Mouse (Mus musculus) CH12.LX (cell line): ENCODE data around the gene Dnaaf5. TPM values are rescaled to one million over a fixed set of nuclear protein-coding genes. Genes with fewer than 3 reads are reported as not detected.

ENCODE experiments used
- DNase-seq: peaks from one replicate; pipeline ENCODE4 v3.0.0-alpha.2; 2013; ENCODE audit errors: extremely low read depth
- H3K27ac ChIP-seq: 2 replicates; pipeline ENCODE4 v1.5.1; 2012; ENCODE audit warnings: low read depth, mild to moderate bottlenecking, control low read depth, moderate library complexity; ENCODE audit not compliant: insufficient read depth
- H3K27me3 ChIP-seq: replicated peaks from 2 replicates; pipeline ENCODE3; 2012; ENCODE audit warnings: inconsistent platforms
- H3K36me3 ChIP-seq, 2 experiments: replicated peaks in 1 of 2; 2 replicates each; pipeline versions ENCODE3 to v1.6.1; 2012; ENCODE audit warnings: inconsistent platforms in 1 of 2, low read length in 1 of 2, mild to moderate bottlenecking in 1 of 2, mixed read lengths in 1 of 2, moderate library complexity in 1 of 2; ENCODE audit not compliant: control insufficient read depth in 1 of 2, insufficient read depth in 1 of 2
- H3K4me1 ChIP-seq, 2 experiments: 2 replicates each; pipeline ENCODE4 v1.6.1; 2012; ENCODE audit warnings: inconsistent platforms in 1 of 2, moderate library complexity in 1 of 2; ENCODE audit not compliant: insufficient read depth in 2 of 2, control insufficient read depth in 1 of 2
- H3K4me2 ChIP-seq: 2 replicates; pipeline ENCODE4 v1.6.1; 2012; ENCODE audit warnings: low read depth, mild to moderate bottlenecking, control low read depth; ENCODE audit not compliant: poor library complexity, insufficient read depth, severe bottlenecking
- H3K4me3 ChIP-seq, 3 experiments: fragments of 150-350 bp in 1 of 3; sonication (generic) in 1 of 3; replicated peaks in 1 of 3; 2 replicates each; pipeline versions ENCODE3 to v1.5.1; 2011 to 2012; ENCODE audit warnings: low read depth in 2 of 3, low read length in 2 of 3, mild to moderate bottlenecking in 2 of 3, moderate library complexity in 2 of 3, control low read depth in 1 of 3, improper control_type of control experiment in 1 of 3, inconsistent platforms in 1 of 3, mixed read lengths in 1 of 3; ENCODE audit not compliant: poor library complexity in 1 of 3
- H3K79me2 ChIP-seq: replicated peaks from 2 replicates; pipeline ENCODE4 v1.6.1; 2012; ENCODE audit warnings: mild to moderate bottlenecking, moderate library complexity; ENCODE audit not compliant: control insufficient read depth, poor library complexity, insufficient read depth, severe bottlenecking; ENCODE audit errors: extremely low read depth
- H3K9ac ChIP-seq: 2 replicates; pipeline ENCODE4 v1.6.1; 2012; ENCODE audit warnings: low read depth, mild to moderate bottlenecking, control low read depth, moderate library complexity; ENCODE audit not compliant: insufficient read depth
- H3K9me3 ChIP-seq: replicated peaks from 2 replicates; pipeline ENCODE3; 2012; ENCODE audit warnings: low read length, inconsistent platforms, mixed read lengths
- CHD2 ChIP-seq: IDR thresholded peaks from 2 replicates; pipeline ENCODE4 v1.6.1; 2011; ENCODE audit warnings: low read length, improper control_type of control experiment
- ELF1 ChIP-seq: IDR thresholded peaks from 2 replicates; pipeline ENCODE4 v1.6.1; 2014; ENCODE audit warnings: low read depth, mild to moderate bottlenecking, inconsistent platforms, low read length, improper control_type of control experiment
- HCFC1 ChIP-seq: IDR thresholded peaks from 2 replicates; pipeline ENCODE4 v1.6.1; 2012; ENCODE audit warnings: low read depth, mild to moderate bottlenecking, inconsistent platforms, low read length, improper control_type of control experiment
- JUND ChIP-seq: conservative IDR thresholded peaks from 2 replicates; pipeline ENCODE4 v1.6.1; 2011; ENCODE audit warnings: low read depth, low read length, improper control_type of control experiment
- MAFK ChIP-seq: IDR thresholded peaks from 2 replicates; pipeline ENCODE4 v1.6.1; 2011; ENCODE audit warnings: low read length, improper control_type of control experiment; ENCODE audit not compliant: insufficient replicate concordance
- MEF2A ChIP-seq: IDR thresholded peaks from 2 replicates; pipeline ENCODE4 v1.6.1; 2014; ENCODE audit warnings: low read depth, mild to moderate bottlenecking, inconsistent platforms, low read length, improper control_type of control experiment, borderline replicate concordance
- MYC ChIP-seq: IDR thresholded peaks from 2 replicates; pipeline ENCODE4 v1.6.1; 2011; ENCODE audit warnings: low read depth, mild to moderate bottlenecking, improper control_type of control experiment, low read length
- NELFE ChIP-seq: IDR thresholded peaks from 2 replicates; pipeline ENCODE4 v1.6.1; 2011; ENCODE audit warnings: low read depth, low read length, improper control_type of control experiment
- POLR2AphosphoS2 ChIP-seq: IDR thresholded peaks from 2 replicates; pipeline ENCODE4 v1.6.1; 2011; ENCODE audit warnings: low read depth, low read length, improper control_type of control experiment
- SIN3A ChIP-seq: IDR thresholded peaks from 2 replicates; pipeline ENCODE4 v1.6.1; 2012; ENCODE audit warnings: low read length, improper control_type of control experiment, inconsistent platforms
- TBP ChIP-seq: conservative IDR thresholded peaks from 2 replicates; pipeline ENCODE4 v1.6.1; 2011; ENCODE audit warnings: low read depth, low read length, improper control_type of control experiment
- UBTF ChIP-seq: IDR thresholded peaks from 2 replicates; pipeline ENCODE4 v1.6.1; 2012; ENCODE audit warnings: low read depth, mild to moderate bottlenecking, inconsistent platforms, low read length, improper control_type of control experiment, moderate library complexity
- ZKSCAN1 ChIP-seq: IDR thresholded peaks from 2 replicates; pipeline ENCODE4 v1.6.1; 2012; ENCODE audit warnings: low read depth, inconsistent platforms, low read length, improper control_type of control experiment, borderline replicate concordance
- dilution Hi-C: fragments of 300-500 bp; cut with MboI; formaldehyde crosslinking; loops from 2 replicates; pipeline ENCODE4 v1.14.3; 2020; ENCODE audit warnings: low sequenced_read_pairs; ENCODE audit not compliant: extremely low pct_unique_long_range_greater_than_20kb, extremely low pct_ligation_motif_present
- in situ Hi-C: fragments of 300-500 bp; cut with MboI; formaldehyde crosslinking; loops from 3 replicates; pipeline ENCODE4 v1.14.3; 2019; ENCODE audit warnings: low sequenced_read_pairs, low pct_ligation_motif_present, low pct_unique_long_range_greater_than_20kb, mixed read lengths
- polyA plus RNA-seq: library from polyadenylated mRNA; unstranded; fragments of >175 nt; gene quantifications from 2 replicates; pipeline ENCODE4 v1.2.1, GENCODE M21; 2012; ENCODE audit warnings: low read depth; ENCODE audit not compliant: insufficient read length
- total RNA-seq, 2 experiments: library from RNA; depleted of rRNA; stranded (reverse); fragments of 300-350 nt in 1 of 2; fragments of >200 nt in 1 of 2; gene quantifications; 2 replicates each; pipeline ENCODE4 v1.2.3; 2012 to 2014

Gene Dnaaf5
- total and polyA plus RNA-seq, 3 experiments, result 17.9 to 25.2 (median 21.7) TPM

GRCm38 (mm10) chr5:139209685-139210026 lies 59.6 kb downstream of the Dnaaf5 start:
- in situ Hi-C loops, result no loop called here
- H3K27ac ChIP-seq, result no peak overlapping the region
- H3K79me2 ChIP-seq, result no peaks in the 10 kb centered on the region; the same call in 1 of the 2 replicates
- DNase-seq, result no peak
- TF ChIP-seq UBTF (no peak), MYC (no peak), HCFC1 (no peak), POLR2AphosphoS2 (no peak)
- TF ChIP-seq, all 38 proteins: peak for 0
- H3K4me2 ChIP-seq, result no peak overlapping the region
- H3K4me3 ChIP-seq, result no peak overlapping the region
- peaks cover 0 to 46% of the 10 kb centered on the region in 2 experiments for H3K36me3 ChIP-seq
- no peaks in the 10 kb centered on the region for H3K27me3 ChIP-seq
- dilution Hi-C loops, result no loop called here
- peaks cover 0 to 12% of the 10 kb centered on the region in 2 experiments; a peak in 2 of 4 replicates for H3K4me1 ChIP-seq
- H3K9ac ChIP-seq, result no peak overlapping the region
- H3K9me3 ChIP-seq, result no peaks in the 10 kb centered on the region

- Histone ChIP-seq H3K79me2 (no peaks in the 10 kb centered on the region; the same call in 1 of the 2 replicates), H3K9ac (no peak overlapping the region), H3K36me3 (peaks cover 12 to 61% of the 10 kb centered on the region in 2 experiments), H3K4me3 (no peak overlapping the region)
- TF ChIP-seq ELF1 (no peak), JUND (no peak), NELFE (no peak), SIN3A (no peak), MEF2A (no peak)
- TF ChIP-seq, all 38 proteins: peak for 0
- Histone ChIP-seq H3K27ac (no peak overlapping the region), H3K4me1 (peaks cover 0 to 2% of the 10 kb centered on the region in 2 experiments; a peak in 1 of 4 replicates), H3K27me3 (no peaks in the 10 kb centered on the region), H3K9me3 (no peaks in the 10 kb centered on the region), H3K4me2 (no peak overlapping the region)
- in situ Hi-C loops, result no loop called here
- dilution Hi-C loops, result no loop called here
- DNase-seq, result no peak
These were observed 61.8 kb downstream of the Dnaaf5 start for GRCm38 (mm10) chr5:139211737-139212385.

GRCm38 (mm10) chr5:139214298-139214697 lies 64.3 kb downstream of the Dnaaf5 start:
- peaks cover 12 to 52% of the 10 kb centered on the region in 2 experiments for H3K36me3 ChIP-seq
- DNase-seq, result no peak

More at GRCm38 (mm10) chr5:139214298-139214697, 64.3 kb downstream of the Dnaaf5 start:
- Histone ChIP-seq H3K9ac (no peak overlapping the region), H3K9me3 (no peaks in the 10 kb centered on the region)
- dilution Hi-C loops, result no loop called here
- TF ChIP-seq HCFC1 (no peak), MAFK (no peak), ZKSCAN1 (no peak), TBP (no peak), CHD2 (no peak)
- TF ChIP-seq, all 38 proteins: peak for 0
- no peak overlapping the region for H3K4me3 ChIP-seq
- in situ Hi-C loops, result no loop called here
- H3K4me1 ChIP-seq, result no peaks in the 10 kb centered on the region
- H3K27me3 ChIP-seq, result no peaks in the 10 kb centered on the region
- no peaks in the 10 kb centered on the region; the same call in 1 of the 2 replicates for H3K79me2 ChIP-seq
- H3K4me2 ChIP-seq, result no peak overlapping the region
- H3K27ac ChIP-seq, result no peak overlapping the region
